Mouse (Mus musculus): ENCODE measurements at regions not wholly inside any gene's neighbourhood (a gene's known extent, or its start where the extent isn't known, plus 50 kb on each side); places are given as distances from the start of the nearest gene placed in this dataset.

- peaks cover 12% of the 10 kb centered on the region; the same call in 1 of the 2 replicates for H3K4me1 ChIP-seq (replicated peaks; ENCODE audit: control insufficient read depth, insufficient read depth, low read length)
- no peaks in the 10 kb centered on the region for H3K9me3 ChIP-seq (ENCODE audit: control insufficient read depth, low read length)
- H3K27me3 ChIP-seq (ENCODE audit: control insufficient read depth, insufficient read depth, low read length): no peaks in the 10 kb centered on the region
- no peak overlapping the region for H3K9ac ChIP-seq
- DNase-seq (ENCODE audit: low spot score): peak; percentile 71
- no peak overlapping the region for H3K4me2 ChIP-seq (replicated peaks)
- H3K36me3 ChIP-seq (replicated peaks; ENCODE audit: control insufficient read depth, insufficient read depth): no peaks in the 10 kb centered on the region
- WGBS: 58% methylated on average over 11 of the region's 11 CpGs
- no peak overlapping the region for H3K27ac ChIP-seq
- no peak overlapping the region for H3K4me3 ChIP-seq (replicated peaks; ENCODE audit: low read length)
- ATAC-seq (ENCODE audit: low FRiP score): peak; percentile 67
These were observed 69.8 kb upstream of the Itga4 start for GRCm38 (mm10) chr2:79185234-79186101.

GRCm38 (mm10) chr2:79186878-79187277 lies 68.3 kb upstream of the Itga4 start:
- no peak for DNase-seq (ENCODE audit: low spot score)
- Histone ChIP-seq H3K4me3 (replicated peaks; ENCODE audit: low read length) (no peak overlapping the region), H3K27me3 (ENCODE audit: control insufficient read depth, insufficient read depth, low read length) (no peaks in the 10 kb centered on the region), H3K9ac (no peak overlapping the region), H3K4me1 (replicated peaks; ENCODE audit: control insufficient read depth, insufficient read depth, low read length) (peaks cover 12% of the 10 kb centered on the region; the same call in 1 of the 2 replicates), H3K4me2 (replicated peaks) (no peak overlapping the region), H3K36me3 (replicated peaks; ENCODE audit: control insufficient read depth, insufficient read depth) (no peaks in the 10 kb centered on the region), H3K9me3 (ENCODE audit: control insufficient read depth, low read length) (no peaks in the 10 kb centered on the region), H3K27ac (no peak overlapping the region)
- ATAC-seq (ENCODE audit: low FRiP score): 0 out of 2 replicates have a peak, but pooled peaks have one; percentile 21
- 74% methylated on average over 7 of the region's 7 CpGs for WGBS

- Histone ChIP-seq H3K27ac (no peak overlapping the region), H3K4me1 (replicated peaks; ENCODE audit: control insufficient read depth, insufficient read depth, low read length) (peaks cover 12% of the 10 kb centered on the region; the same call in 1 of the 2 replicates), H3K9ac (no peak overlapping the region), H3K4me2 (replicated peaks) (no peak overlapping the region), H3K4me3 (replicated peaks; ENCODE audit: low read length) (no peak overlapping the region), H3K36me3 (replicated peaks; ENCODE audit: control insufficient read depth, insufficient read depth) (no peaks in the 10 kb centered on the region), H3K27me3 (ENCODE audit: control insufficient read depth, insufficient read depth, low read length) (no peaks in the 10 kb centered on the region), H3K9me3 (ENCODE audit: control insufficient read depth, low read length) (no peaks in the 10 kb centered on the region)
- ATAC-seq (ENCODE audit: low FRiP score) (peak; percentile 53; the same call in 1 of the 2 replicates), DNase-seq (ENCODE audit: low spot score) (peak; percentile 33)
- WGBS: 62% methylated on average over 6 of the region's 6 CpGs
These were observed 66.6 kb upstream of the Itga4 start for GRCm38 (mm10) chr2:79188511-79189193.

GRCm38 (mm10) chr2:79193851-79194250 lies 61.4 kb upstream of the Itga4 start:
- Histone ChIP-seq H3K36me3 (replicated peaks; ENCODE audit: control insufficient read depth, insufficient read depth) (no peaks in the 10 kb centered on the region), H3K4me1 (replicated peaks; ENCODE audit: control insufficient read depth, insufficient read depth, low read length) (no peaks in the 10 kb centered on the region), H3K27me3 (ENCODE audit: control insufficient read depth, insufficient read depth, low read length) (no peaks in the 10 kb centered on the region), H3K9ac (no peak overlapping the region), H3K4me2 (replicated peaks) (no peak overlapping the region), H3K27ac (no peak overlapping the region), H3K4me3 (replicated peaks; ENCODE audit: low read length) (no peak overlapping the region), H3K9me3 (ENCODE audit: control insufficient read depth, low read length) (no peaks in the 10 kb centered on the region)
- DNase-seq (ENCODE audit: low spot score) (no peak), ATAC-seq (ENCODE audit: low FRiP score) (no peak)
- WGBS: 85% methylated on average over 1 of the region's 1 CpGs

- H3K27ac ChIP-seq: no peak overlapping the region
- ATAC-seq (ENCODE audit: low FRiP score) (no peak), DNase-seq (ENCODE audit: low spot score) (no peak)
- no peak overlapping the region for H3K4me3 ChIP-seq (replicated peaks; ENCODE audit: low read length)
- H3K36me3 ChIP-seq (replicated peaks; ENCODE audit: control insufficient read depth, insufficient read depth): no peaks in the 10 kb centered on the region
- WGBS: 78% methylated on average over 6 of the region's 6 CpGs
- no peaks in the 10 kb centered on the region for H3K27me3 ChIP-seq (ENCODE audit: control insufficient read depth, insufficient read depth, low read length)
- H3K9me3 ChIP-seq (ENCODE audit: control insufficient read depth, low read length): no peaks in the 10 kb centered on the region
- H3K9ac ChIP-seq: no peak overlapping the region
- no peaks in the 10 kb centered on the region for H3K4me1 ChIP-seq (replicated peaks; ENCODE audit: control insufficient read depth, insufficient read depth, low read length)
- H3K4me2 ChIP-seq (replicated peaks): no peak overlapping the region
These were observed 53.5 kb upstream of the Itga4 start for GRCm38 (mm10) chr2:79201677-79202076.
